Mouse (Mus musculus) lung, postnatal 0 days (tissue): ENCODE data around the gene Blvrb. TPM values are rescaled to one million over a fixed set of nuclear protein-coding genes. Genes with fewer than 3 reads are reported as not detected.
A peak's percentile ranks its signal among the peaks of the same experiment; 100 is the strongest.

Experiments
- ATAC-seq: fragments of 200-750 bp; cut with Nextera tagmentation; 2 replicates; pipeline ENCODE4 v1.8.0; 2017; ENCODE audit warnings: moderate library complexity
- DNase-seq: peaks from one replicate; pipeline ENCODE4 v3.0.0-alpha.2; 2016; ENCODE audit warnings: low spot score
- H3K27ac ChIP-seq: fragments of 300-500 bp; sonication (generic); 2 replicates; pipeline ENCODE4 v1.5.1; 2014; ENCODE audit warnings: antibody characterized with exemption, mild to moderate bottlenecking, low read length, mixed read lengths
- H3K27me3 ChIP-seq: fragments of 300-500 bp; sonication (generic); replicated peaks from 2 replicates; pipeline ENCODE4 v1.6.1; 2014; ENCODE audit warnings: low read length, mixed read lengths; ENCODE audit not compliant: insufficient read depth
- H3K36me3 ChIP-seq: fragments of 300-500 bp; sonication (generic); 2 replicates; pipeline ENCODE4 v1.6.1; 2014; ENCODE audit warnings: low read length, mixed read lengths; ENCODE audit not compliant: insufficient read depth
- H3K4me1 ChIP-seq: fragments of 300-500 bp; sonication (generic); 2 replicates; pipeline ENCODE4 v1.6.1; 2014; ENCODE audit warnings: antibody characterized with exemption, low read depth, low read length, mixed read lengths; ENCODE audit not compliant: insufficient read depth
- H3K4me2 ChIP-seq: fragments of 300-500 bp; sonication (generic); replicated peaks from 2 replicates; pipeline ENCODE4 v1.6.1; 2014; ENCODE audit warnings: low read depth, mild to moderate bottlenecking, low read length, moderate library complexity, mixed read lengths
- H3K4me3 ChIP-seq: fragments of 300-500 bp; sonication (generic); 2 replicates; pipeline ENCODE4 v1.5.1; 2014; ENCODE audit warnings: low read depth, low read length
- H3K9ac ChIP-seq: fragments of 300-500 bp; sonication (generic); replicated peaks from 2 replicates; pipeline ENCODE4 v1.6.1; 2014; ENCODE audit warnings: low read depth, mild to moderate bottlenecking
- H3K9me3 ChIP-seq: fragments of 300-500 bp; sonication (generic); 2 replicates; pipeline ENCODE4 v1.6.1; 2016; ENCODE audit warnings: low read length, mixed read lengths
- CTCF ChIP-seq: IDR thresholded peaks from 2 replicates; pipeline ENCODE4 v1.5.1; 2016; ENCODE audit warnings: antibody characterized with exemption, mild to moderate bottlenecking
- EP300 ChIP-seq: IDR thresholded peaks from 2 replicates; pipeline ENCODE4 v1.6.1; 2016; ENCODE audit warnings: antibody characterized with exemption, mild to moderate bottlenecking, control low read depth
- WGBS: fragments of 180-500 bp; shearing (Covaris S2); extraction: QIAGEN DNeasy Blood & Tissue Kit; methylation state at CpG from one replicate; pipeline ENCODE4 v1.1.7; 2014; 5-methylcytosine and 5-hydroxymethylcytosine counted together
- polyA plus RNA-seq: library from polyadenylated mRNA; unstranded; fragments of >200 nt; fragmentation: Nextera tagmentation; extraction: Ambion mirVana; gene quantifications from 2 replicates; pipeline ENCODE4 v1.2.1, GENCODE M21; 2015

Gene Blvrb
- polyA plus RNA-seq, 1 experiment from 2014 or later = 63.4 TPM

- peak; percentile 26; the same call in 1 of the 2 replicates for ATAC-seq
- no peak overlapping the region for H3K27ac ChIP-seq
- no peak overlapping the region for H3K4me3 ChIP-seq
- H3K4me2 ChIP-seq = no peak overlapping the region
- no peak for DNase-seq
- H3K4me1 ChIP-seq = no peaks in the 10 kb centered on the region
- H3K9ac ChIP-seq = no peak overlapping the region
- no peaks in the 10 kb centered on the region for H3K27me3 ChIP-seq
- H3K36me3 ChIP-seq = 0 out of 2 replicates have a peak, but pooled peaks cover 7% of the 10 kb centered on the region
- 71% methylated on average over 9 of the region's 9 CpGs for WGBS
- TF ChIP-seq EP300 (no peak), CTCF (no peak)
- no peaks in the 10 kb centered on the region for H3K9me3 ChIP-seq
Observed at GRCm38 (mm10) chr7:27514961-27515360, 67.2 kb downstream of the Blvrb start.

Other genes with a start within 250 kb of the Blvrb start
- gene Itpkc, start 219.3 kb upstream of the Blvrb start, polyA plus RNA-seq = 2.9 and 4.1 TPM in 2 replicates
- gene Coq8b, start 215.0 kb upstream of the Blvrb start, polyA plus RNA-seq = 21.3 and 23.6 TPM in 2 replicates
- 11.6 and 11.7 TPM in 2 replicates for gene Numbl, start 189.5 kb upstream of the Blvrb start, polyA plus RNA-seq
- 99.9 and 103 TPM in 2 replicates for gene Ltbp4, start 110.3 kb upstream of the Blvrb start, polyA plus RNA-seq
- 31.1 and 31.2 TPM in 2 replicates for gene Shkbp1, start 92.0 kb upstream of the Blvrb start, polyA plus RNA-seq
- gene Gm20479, start 90.6 kb upstream of the Blvrb start, polyA plus RNA-seq = not detected in 2 replicates
- 0.20 and 0.21 TPM in 2 replicates for gene Sptbn4, start 292 bp upstream of the Blvrb start, polyA plus RNA-seq
- gene Sertad3, start 25.8 kb downstream of the Blvrb start, polyA plus RNA-seq = 33.0 TPM in 2 replicates
- gene Sertad1, start 38.9 kb downstream of the Blvrb start, polyA plus RNA-seq = 79.4 and 79.6 TPM in 2 replicates
- 73.2 and 75.2 TPM in 2 replicates for gene Prx, start 51.3 kb downstream of the Blvrb start, polyA plus RNA-seq
- gene Hipk4, start 75.3 kb downstream of the Blvrb start, polyA plus RNA-seq = 0.27 and 0.31 TPM in 2 replicates
- gene Pld3, start 105.2 kb downstream of the Blvrb start, polyA plus RNA-seq = 92.4 and 94.5 TPM in 2 replicates
- gene 2310022A10Rik, start 105.3 kb downstream of the Blvrb start, polyA plus RNA-seq = 10.5 and 12.3 TPM in 2 replicates
- gene Akt2, start 143.6 kb downstream of the Blvrb start, polyA plus RNA-seq = 64.1 and 72.9 TPM in 2 replicates
- gene Ttc9b, start 205.9 kb downstream of the Blvrb start, polyA plus RNA-seq = 0.12 TPM in 1 of 2 replicates, not detected in the other
- 4.9 TPM in 2 replicates for gene Map3k10, start 226.6 kb downstream of the Blvrb start, polyA plus RNA-seq
- 2.2 and 2.8 TPM in 2 replicates for gene Zfp607b, start 241.4 kb downstream of the Blvrb start, polyA plus RNA-seq